Mouse (Mus musculus): Measurements from ENCODE around the gene Olfr168. TPM values are rescaled to one million over a fixed set of nuclear protein-coding genes. Genes with fewer than 3 reads are reported as not detected.
"Not testable (repeated sequence)": the region's sequence is repeated elsewhere in the genome, so short reads cannot be mapped to it uniquely, and the experiment has no call there.

The Olfr168 gene
- total RNA-seq (2015) (not detected in 2 replicates), total RNA-seq (2017) (not detected in 2 replicates)

DNA sequence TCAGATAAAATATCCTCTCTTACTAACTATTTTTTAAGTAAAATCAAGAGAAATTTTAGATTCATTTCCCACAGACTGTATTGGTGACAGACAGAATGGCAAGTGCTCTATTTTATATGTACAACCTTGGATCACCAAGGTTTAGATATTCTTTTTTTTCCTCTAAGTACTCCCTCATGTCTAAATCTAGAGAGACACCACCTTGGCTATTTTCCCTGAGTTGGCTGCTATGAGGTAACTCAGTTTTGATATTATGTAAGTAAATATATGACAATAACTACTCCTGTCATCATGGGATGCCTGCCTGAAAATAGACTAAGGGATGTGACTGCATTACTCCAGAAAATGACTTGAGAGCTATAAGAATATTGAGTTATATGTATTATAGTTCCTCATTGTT, at the start of gene Olfr168:
TSS of gene Olfr168 (minus strand) at position 101 of the 400 bp plus-strand sequence.
- no peak for ATAC-seq (ENCODE audit: poor library complexity, severe bottlenecking)

- not testable (repeated sequence) for ATAC-seq (ENCODE audit: poor library complexity, severe bottlenecking)
These were observed 36.4 kb upstream of the Olfr168 start, which contains the start of gene Olfr169 for GRCm38 (mm10) chr16:19571709-19572108. Gene Olfr169, minus strand, starts transcription at chr16:19571809.

DNA sequence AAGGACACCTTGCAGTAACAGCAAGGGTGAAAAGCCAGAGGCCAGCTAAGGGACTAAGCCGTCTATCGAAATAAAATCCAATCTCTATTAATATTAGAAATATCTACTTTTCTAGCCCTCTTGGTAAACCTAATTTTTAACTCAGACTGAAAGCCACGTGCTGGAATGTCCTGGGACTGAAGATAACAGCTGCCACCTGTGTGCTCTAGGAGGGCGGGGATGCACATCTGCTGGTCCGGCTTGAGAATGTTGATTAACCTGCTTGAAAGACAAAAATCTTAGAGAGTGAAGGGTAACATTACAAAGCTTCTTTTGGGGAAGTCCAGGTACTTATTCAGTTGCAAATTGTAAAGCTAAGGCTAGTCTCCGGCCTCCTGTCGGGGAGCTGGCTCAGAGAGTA, 18.1 kb upstream of the Olfr168 start:
- not testable (repeated sequence) for ATAC-seq (ENCODE audit: poor library complexity, severe bottlenecking)

- not testable (repeated sequence) for ATAC-seq (ENCODE audit: poor library complexity, severe bottlenecking)
These were observed 16.9 kb upstream of the Olfr168 start for GRCm38 (mm10) chr16:19552246-19552645.

DNA sequence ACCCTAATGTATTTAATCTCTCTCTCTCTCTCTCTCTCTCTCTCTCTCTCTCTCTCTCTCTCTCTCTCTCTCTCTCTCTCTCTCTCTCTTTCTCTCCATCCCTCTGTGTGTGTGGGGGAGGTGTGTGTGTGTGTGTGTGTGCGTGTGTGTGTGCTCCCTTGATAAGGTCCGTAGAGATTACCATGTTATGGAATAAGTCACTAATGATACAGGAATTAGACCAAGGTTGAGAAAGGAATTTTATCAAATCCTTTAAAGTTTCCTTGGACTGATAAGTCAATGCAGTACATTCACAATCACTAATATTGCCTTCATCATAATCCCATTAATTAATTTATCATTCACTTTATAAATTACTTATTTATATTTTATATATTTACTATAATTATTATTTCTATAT, 13.2 kb downstream of the Olfr168 start, which contains the start of gene Olfr167:
TSS of gene Olfr167 (minus strand) at position 101 of the 400 bp plus-strand sequence.
- no peak for ATAC-seq (ENCODE audit: poor library complexity, severe bottlenecking)

GRCm38 (mm10) chr16:19483394-19483793, 52.0 kb downstream of the Olfr168 start, which contains the start of gene Olfr166:
Gene Olfr166, plus strand, starts transcription at chr16:19483694.
- no peak for ATAC-seq (ENCODE audit: poor library complexity, severe bottlenecking)

Other genes with a start within 250 kb of the Olfr168 start
- gene Olfr164, start 221.5 kb downstream of the Olfr168 start, total RNA-seq (2015) = not detected in 2 replicates
- not detected in 2 replicates for gene Olfr164, start 221.5 kb downstream of the Olfr168 start, total RNA-seq (2017)
- gene Olfr165, start 112.4 kb downstream of the Olfr168 start, total RNA-seq (2015) = not detected in 2 replicates
- not detected in 2 replicates for gene Olfr165, start 112.4 kb downstream of the Olfr168 start, total RNA-seq (2017)
- gene Olfr166, start 51.9 kb downstream of the Olfr168 start, total RNA-seq (2015) = not detected in 2 replicates
- gene Olfr166, start 51.9 kb downstream of the Olfr168 start, total RNA-seq (2017) = 0.11 TPM in 1 of 2 replicates, not detected in the other
- not detected in 2 replicates for gene Olfr167, start 13.3 kb downstream of the Olfr168 start, total RNA-seq (2015)
- gene Olfr167, start 13.3 kb downstream of the Olfr168 start, total RNA-seq (2017) = not detected in 2 replicates
- gene Olfr169, start 36.3 kb upstream of the Olfr168 start, total RNA-seq (2015) = not detected in 2 replicates
- not detected in 2 replicates for gene Olfr169, start 36.3 kb upstream of the Olfr168 start, total RNA-seq (2017)
- not detected in 2 replicates for gene Olfr170, start 76.3 kb upstream of the Olfr168 start, total RNA-seq (2015)
- not detected in 2 replicates for gene Olfr170, start 76.3 kb upstream of the Olfr168 start, total RNA-seq (2017)
- gene Olfr171, start 94.4 kb upstream of the Olfr168 start, total RNA-seq (2015) = not detected in 2 replicates
- gene Olfr171, start 94.4 kb upstream of the Olfr168 start, total RNA-seq (2017) = not detected in 2 replicates
- not detected in 2 replicates for gene Lamp3, start 170.8 kb upstream of the Olfr168 start, total RNA-seq (2015)
- gene Lamp3, start 170.8 kb upstream of the Olfr168 start, total RNA-seq (2017) = not detected in 2 replicates
- 3.4 and 3.6 TPM in 2 replicates for gene B3gnt5, start 224.7 kb upstream of the Olfr168 start, total RNA-seq (2015)
- gene B3gnt5, start 224.7 kb upstream of the Olfr168 start, total RNA-seq (2017) = 3.5 and 5.9 TPM in 2 replicates